Mouse (Mus musculus) lung, postnatal 0 days (tissue): ENCODE results near the gene Olfr324. TPM values are rescaled to one million over a fixed set of nuclear protein-coding genes. Genes with fewer than 3 reads are reported as not detected.
A peak's percentile ranks its signal among the peaks of the same experiment; 100 is the strongest.

Experiments used
- ATAC-seq: fragments of 200-750 bp; cut with Nextera tagmentation; 2 replicates; pipeline ENCODE4 v1.8.0; 2017; ENCODE audit warnings: moderate library complexity
- DNase-seq: peaks from one replicate; pipeline ENCODE4 v3.0.0-alpha.2; 2016; ENCODE audit warnings: low spot score
- H3K27ac ChIP-seq: fragments of 300-500 bp; sonication (generic); 2 replicates; pipeline ENCODE4 v1.5.1; 2014; ENCODE audit warnings: antibody characterized with exemption, mild to moderate bottlenecking, low read length, mixed read lengths
- H3K27me3 ChIP-seq: fragments of 300-500 bp; sonication (generic); replicated peaks from 2 replicates; pipeline ENCODE4 v1.6.1; 2014; ENCODE audit warnings: low read length, mixed read lengths; ENCODE audit not compliant: insufficient read depth
- H3K36me3 ChIP-seq: fragments of 300-500 bp; sonication (generic); 2 replicates; pipeline ENCODE4 v1.6.1; 2014; ENCODE audit warnings: low read length, mixed read lengths; ENCODE audit not compliant: insufficient read depth
- H3K4me1 ChIP-seq: fragments of 300-500 bp; sonication (generic); 2 replicates; pipeline ENCODE4 v1.6.1; 2014; ENCODE audit warnings: antibody characterized with exemption, low read depth, low read length, mixed read lengths; ENCODE audit not compliant: insufficient read depth
- H3K4me2 ChIP-seq: fragments of 300-500 bp; sonication (generic); replicated peaks from 2 replicates; pipeline ENCODE4 v1.6.1; 2014; ENCODE audit warnings: low read depth, mild to moderate bottlenecking, low read length, moderate library complexity, mixed read lengths
- H3K4me3 ChIP-seq: fragments of 300-500 bp; sonication (generic); 2 replicates; pipeline ENCODE4 v1.5.1; 2014; ENCODE audit warnings: low read depth, low read length
- H3K9ac ChIP-seq: fragments of 300-500 bp; sonication (generic); replicated peaks from 2 replicates; pipeline ENCODE4 v1.6.1; 2014; ENCODE audit warnings: low read depth, mild to moderate bottlenecking
- H3K9me3 ChIP-seq: fragments of 300-500 bp; sonication (generic); 2 replicates; pipeline ENCODE4 v1.6.1; 2016; ENCODE audit warnings: low read length, mixed read lengths
- CTCF ChIP-seq: IDR thresholded peaks from 2 replicates; pipeline ENCODE4 v1.5.1; 2016; ENCODE audit warnings: antibody characterized with exemption, mild to moderate bottlenecking
- EP300 ChIP-seq: IDR thresholded peaks from 2 replicates; pipeline ENCODE4 v1.6.1; 2016; ENCODE audit warnings: antibody characterized with exemption, mild to moderate bottlenecking, control low read depth
- WGBS: fragments of 180-500 bp; shearing (Covaris S2); extraction: QIAGEN DNeasy Blood & Tissue Kit; methylation state at CpG from one replicate; pipeline ENCODE4 v1.1.7; 2014; 5-methylcytosine and 5-hydroxymethylcytosine counted together
- polyA plus RNA-seq: library from polyadenylated mRNA; unstranded; fragments of >200 nt; fragmentation: Nextera tagmentation; extraction: Ambion mirVana; gene quantifications from 2 replicates; pipeline ENCODE4 v1.2.1, GENCODE M21; 2015

The Olfr324 gene
- polyA plus RNA-seq, 1 experiment from 2014 or later: not detected

- no peak for DNase-seq
These were observed 7.0 kb upstream of the Olfr324 start for GRCm38 (mm10) chr11:58587898-58588348.

GRCm38 (mm10) chr11:58588620-58589250 lies 6.2 kb upstream of the Olfr324 start:
- no peak overlapping the region for H3K9ac ChIP-seq
- no peak for DNase-seq
- no peaks in the 10 kb centered on the region for H3K9me3 ChIP-seq
- no peak overlapping the region for H3K27ac ChIP-seq
- H3K36me3 ChIP-seq: no peaks in the 10 kb centered on the region
- 61% methylated on average over 3 of the region's 3 CpGs for WGBS
- H3K4me1 ChIP-seq: no peaks in the 10 kb centered on the region
- H3K4me3 ChIP-seq: no peak overlapping the region
- no peaks in the 10 kb centered on the region for H3K27me3 ChIP-seq
- ATAC-seq: no peak
- no peak for TF ChIP-seq CTCF
- no peak for TF ChIP-seq EP300
- no peak overlapping the region for H3K4me2 ChIP-seq

More at GRCm38 (mm10) chr11:58587898-58588348, 7.0 kb upstream of the Olfr324 start:
- H3K27ac ChIP-seq: no peak overlapping the region
- no peaks in the 10 kb centered on the region for H3K27me3 ChIP-seq
- TF ChIP-seq CTCF (peak; percentile 62), EP300 (no peak)
- ATAC-seq: no peak
- H3K4me1 ChIP-seq: no peaks in the 10 kb centered on the region
- no peak overlapping the region for H3K9ac ChIP-seq
- H3K4me2 ChIP-seq: no peak overlapping the region
- no peak overlapping the region for H3K4me3 ChIP-seq
- no peaks in the 10 kb centered on the region for H3K36me3 ChIP-seq
- no peaks in the 10 kb centered on the region for H3K9me3 ChIP-seq
- WGBS: 71% methylated on average over 7 of the region's 7 CpGs

- no peak overlapping the region for H3K4me3 ChIP-seq
- H3K9me3 ChIP-seq: no peaks in the 10 kb centered on the region
- 87% methylated on average over 13 of the region's 13 CpGs for WGBS
These were observed 2.9 kb downstream of the Olfr324 start for GRCm38 (mm10) chr11:58597837-58598236.

GRCm38 (mm10) chr11:58602062-58602461 lies 7.1 kb downstream of the Olfr324 start:
- TF ChIP-seq CTCF (no peak), EP300 (no peak)

More at GRCm38 (mm10) chr11:58597837-58598236, 2.9 kb downstream of the Olfr324 start:
- H3K27ac ChIP-seq: no peak overlapping the region
- H3K36me3 ChIP-seq: no peaks in the 10 kb centered on the region
- no peak overlapping the region for H3K4me2 ChIP-seq
- TF ChIP-seq CTCF: no peak
- TF ChIP-seq EP300: no peak
- no peaks in the 10 kb centered on the region for H3K4me1 ChIP-seq
- no peak overlapping the region for H3K9ac ChIP-seq
- H3K27me3 ChIP-seq: no peaks in the 10 kb centered on the region
- ATAC-seq (no peak), DNase-seq (no peak)

GRCm38 (mm10) chr11:58602800-58603560 lies 8.1 kb downstream of the Olfr324 start:
- no peaks in the 10 kb centered on the region for H3K4me1 ChIP-seq
- no peak for DNase-seq
- no peaks in the 10 kb centered on the region for H3K27me3 ChIP-seq
- 64% methylated on average over 6 of the region's 6 CpGs for WGBS
- no peak overlapping the region for H3K4me3 ChIP-seq
- no peak overlapping the region for H3K4me2 ChIP-seq
- no peak for TF ChIP-seq CTCF
- no peak for TF ChIP-seq EP300
- no peak overlapping the region for H3K9ac ChIP-seq
- H3K9me3 ChIP-seq: no peaks in the 10 kb centered on the region
- ATAC-seq: no peak
- no peak overlapping the region for H3K27ac ChIP-seq
- H3K36me3 ChIP-seq: no peaks in the 10 kb centered on the region

More at GRCm38 (mm10) chr11:58602062-58602461, 7.1 kb downstream of the Olfr324 start:
- no peak overlapping the region for H3K27ac ChIP-seq
- no peaks in the 10 kb centered on the region for H3K27me3 ChIP-seq
- DNase-seq (no peak), ATAC-seq (no peak)
- H3K9me3 ChIP-seq: no peaks in the 10 kb centered on the region
- no peak overlapping the region for H3K9ac ChIP-seq
- H3K4me1 ChIP-seq: no peaks in the 10 kb centered on the region
- no peak overlapping the region for H3K4me3 ChIP-seq
- H3K36me3 ChIP-seq: no peaks in the 10 kb centered on the region
- H3K4me2 ChIP-seq: no peak overlapping the region

GRCm38 (mm10) chr11:58604688-58605087 lies 9.8 kb downstream of the Olfr324 start:
- H3K36me3 ChIP-seq: no peaks in the 10 kb centered on the region
- no peak for TF ChIP-seq CTCF
- TF ChIP-seq EP300: no peak
- no peak overlapping the region for H3K27ac ChIP-seq
- no peak overlapping the region for H3K9ac ChIP-seq
- 30% methylated on average over 2 of the region's 2 CpGs for WGBS
- H3K4me1 ChIP-seq: no peaks in the 10 kb centered on the region
- no peak overlapping the region for H3K4me2 ChIP-seq
- H3K27me3 ChIP-seq: no peaks in the 10 kb centered on the region
- ATAC-seq (no peak), DNase-seq (no peak)
- H3K4me3 ChIP-seq: no peak overlapping the region
- H3K9me3 ChIP-seq: no peaks in the 10 kb centered on the region
